Mouse (Mus musculus) urinary bladder, postnatal 14 days (tissue): ENCODE measurements around the gene Tnfsf15.

Source experiments
- DNase-seq: peaks from one replicate; pipeline ENCODE4 v3.0.0; 2021; ENCODE audit warnings: low spot score

Gene Tnfsf15

GRCm38 (mm10) chr4:63744693-63745171 lies at the start of gene Tnfsf15:
Gene Tnfsf15 (minus strand): TSS chr4:63745113.
- peak; percentile 65 for DNase-seq

DNA sequence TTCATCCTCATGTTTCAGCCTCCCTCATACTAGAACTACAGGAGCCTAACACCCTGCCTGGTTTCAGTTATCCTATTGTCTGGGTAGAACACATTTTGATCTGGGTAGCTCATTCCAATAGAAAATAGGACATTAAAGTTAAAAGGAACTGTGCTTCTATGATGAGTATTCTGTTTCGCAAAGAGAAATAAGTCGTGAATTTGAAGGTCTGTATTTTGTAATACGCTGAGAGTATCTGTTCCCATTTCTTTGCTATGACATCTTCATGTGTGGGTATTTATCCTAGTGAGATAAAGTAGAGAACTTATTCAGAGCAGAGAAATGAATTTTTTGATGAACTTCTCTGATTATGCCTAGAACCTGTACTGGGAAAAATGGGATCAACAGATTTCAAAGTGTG lies 47.4 kb upstream of the Tnfsf15 start:
- no peak for DNase-seq

GRCm38 (mm10) chr4:63785466-63785865 lies 40.6 kb upstream of the Tnfsf15 start:
- no peak for DNase-seq

- DNase-seq: no peak
Measured at GRCm38 (mm10) chr4:63783826-63784225, 38.9 kb upstream of the Tnfsf15 start.

GRCm38 (mm10) chr4:63782970-63783613 lies 38.2 kb upstream of the Tnfsf15 start:
- no peak for DNase-seq

DNA sequence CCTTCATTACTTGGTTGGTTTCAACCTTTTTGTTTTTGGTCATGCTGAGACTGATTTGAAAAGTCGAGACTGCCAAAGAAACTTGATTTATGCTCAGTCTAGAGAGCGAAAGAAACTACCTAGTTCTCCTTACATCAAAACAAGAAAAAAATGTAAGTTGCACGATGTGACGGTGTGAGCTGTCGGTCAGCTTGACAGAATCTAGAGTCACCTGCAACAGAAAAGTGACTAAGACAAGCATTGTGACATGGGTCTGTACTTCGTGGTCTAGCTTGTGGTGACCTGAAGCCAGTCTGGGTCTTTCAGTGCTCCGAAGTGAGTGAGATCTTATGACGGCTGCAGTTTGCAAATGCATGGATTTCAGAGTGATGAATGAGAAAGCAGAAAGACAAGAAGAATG lies 32.3 kb upstream of the Tnfsf15 start:
- no peak for DNase-seq

DNA sequence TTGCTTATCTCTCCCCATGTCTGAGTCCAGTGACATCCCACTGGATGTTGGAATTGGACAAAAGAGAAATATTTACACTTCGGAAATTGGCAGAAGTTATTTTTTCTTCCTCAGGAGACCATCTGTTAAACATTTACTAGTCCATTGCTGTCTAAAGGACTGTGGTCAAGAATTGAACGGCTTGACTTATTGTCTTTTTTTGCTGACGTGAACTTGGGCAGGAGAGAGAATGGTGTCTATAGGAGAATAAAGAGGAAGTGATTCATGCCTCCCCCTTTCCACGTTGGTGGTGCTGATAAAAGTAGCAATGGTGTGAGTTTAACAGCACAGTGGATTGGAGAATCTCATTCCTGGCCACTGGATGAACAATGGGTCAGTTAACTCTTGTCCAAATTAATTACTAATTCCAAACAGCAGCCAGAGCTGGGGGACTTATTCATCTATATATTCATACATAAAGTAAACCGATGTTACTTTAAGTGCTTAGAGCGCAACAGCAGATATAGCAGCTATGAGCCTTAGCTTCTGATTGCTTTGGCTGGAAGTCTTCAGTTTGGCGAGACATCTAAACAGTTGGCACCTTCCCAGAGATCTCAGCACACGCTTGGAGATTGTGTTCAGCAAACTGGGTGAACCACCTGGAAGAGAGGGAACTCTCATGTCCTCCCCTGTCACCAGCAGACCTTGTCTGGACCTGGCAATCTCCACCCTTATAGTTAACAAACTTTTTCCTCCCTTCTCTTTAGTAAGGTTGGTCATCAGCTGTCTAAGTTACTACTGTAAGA lies 28.6 kb upstream of the Tnfsf15 start:
- no peak for DNase-seq

GRCm38 (mm10) chr4:63772514-63772913 lies 27.6 kb upstream of the Tnfsf15 start:
- no peak for DNase-seq

GRCm38 (mm10) chr4:63771291-63771690 lies 26.4 kb upstream of the Tnfsf15 start:
- no peak for DNase-seq

DNA sequence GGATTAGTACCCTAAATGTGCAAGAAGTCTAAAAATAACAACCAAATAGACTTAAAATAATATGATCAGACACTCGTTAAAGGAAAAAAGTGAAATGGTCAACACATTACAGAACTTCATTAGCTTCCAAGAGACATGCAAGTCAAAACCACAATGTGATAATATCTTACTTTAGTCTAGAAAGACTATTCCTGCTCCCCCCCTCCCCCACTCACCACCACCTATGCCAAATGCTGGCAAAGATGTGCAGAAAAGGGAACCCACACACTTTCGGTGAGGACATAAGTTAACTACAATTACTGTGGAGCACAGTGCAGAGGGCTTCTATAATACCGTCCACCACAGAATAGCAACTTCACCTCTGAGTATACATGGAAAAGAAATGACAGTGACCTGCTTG lies 24.2 kb upstream of the Tnfsf15 start:
- DNase-seq: no peak

DNA sequence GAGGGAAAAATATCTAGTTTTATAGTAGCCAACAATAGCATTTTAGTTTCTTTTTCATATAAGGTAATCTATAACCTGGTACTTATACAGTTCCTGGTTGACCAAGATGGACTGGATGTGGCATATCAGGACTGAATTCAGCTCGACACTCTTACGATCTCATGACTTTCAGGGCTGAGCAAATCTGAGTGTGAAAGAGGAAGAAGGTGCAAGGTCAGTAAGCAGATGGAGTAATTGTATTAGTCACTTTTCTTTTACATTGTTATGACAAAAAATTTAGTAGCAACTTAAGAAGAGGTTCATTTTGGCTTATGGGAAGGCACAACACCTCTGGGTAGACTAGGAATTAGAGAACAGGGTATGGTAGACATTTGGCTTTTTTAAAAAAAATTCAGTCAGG lies 20.1 kb upstream of the Tnfsf15 start:
- DNase-seq: no peak

DNA sequence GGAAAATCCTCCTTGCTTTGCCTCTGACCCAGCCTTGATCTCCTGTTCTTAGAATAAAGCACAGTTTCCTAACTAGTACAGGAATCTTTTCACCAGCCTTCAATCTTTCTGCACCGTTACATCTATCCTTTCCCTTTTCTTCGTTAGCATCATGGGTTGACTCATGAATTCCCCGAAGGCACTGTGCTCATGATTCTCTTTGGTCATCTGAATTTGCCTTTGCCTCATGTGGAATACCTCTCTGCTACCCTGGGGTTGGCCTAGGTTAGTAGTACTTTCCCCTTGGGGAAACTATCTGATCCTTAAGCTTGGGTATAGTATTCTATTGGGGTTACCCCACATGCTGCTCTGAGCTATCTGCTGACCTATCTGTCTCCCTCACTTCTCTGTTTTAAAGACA lies 15.0 kb upstream of the Tnfsf15 start:
- DNase-seq: no peak

GRCm38 (mm10) chr4:63757527-63758154 lies 12.7 kb upstream of the Tnfsf15 start:
- no peak for DNase-seq

- no peak for DNase-seq
Measured at GRCm38 (mm10) chr4:63756072-63756471, 11.2 kb upstream of the Tnfsf15 start.

DNA sequence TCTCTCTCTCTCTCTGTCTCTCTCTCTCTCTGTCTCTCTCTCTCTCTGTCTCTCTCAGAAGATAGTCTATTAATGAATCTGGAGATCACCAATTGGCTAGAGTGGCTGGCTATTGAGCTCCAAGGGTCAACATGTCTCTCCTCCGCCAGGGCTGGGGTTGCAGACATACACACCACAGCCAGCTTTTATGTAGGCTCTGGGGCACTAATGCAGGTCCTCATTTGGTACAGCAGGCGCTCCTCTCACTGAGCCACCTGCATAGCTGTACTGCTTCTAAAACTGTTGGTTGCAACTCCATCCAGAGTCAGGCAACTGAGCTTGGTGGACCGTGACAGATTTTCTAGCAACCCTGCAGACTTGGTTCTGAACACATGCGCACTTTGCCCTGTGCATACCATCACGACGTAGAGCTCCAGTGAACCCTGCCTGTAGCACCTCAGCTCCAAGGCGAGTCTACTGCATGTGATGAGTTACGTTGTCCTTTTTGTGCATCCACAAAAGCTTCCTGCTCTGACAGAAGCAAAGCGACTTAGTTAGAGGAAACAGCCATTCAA lies 9.6 kb upstream of the Tnfsf15 start:
- no peak for DNase-seq

GRCm38 (mm10) chr4:63753855-63754254 lies 8.9 kb upstream of the Tnfsf15 start:
- DNase-seq: no peak

GRCm38 (mm10) chr4:63752687-63753523 lies 8.0 kb upstream of the Tnfsf15 start:
- DNase-seq: peak; percentile 56

GRCm38 (mm10) chr4:63748061-63748730 lies 3.3 kb upstream of the Tnfsf15 start:
- DNase-seq: no peak

DNA sequence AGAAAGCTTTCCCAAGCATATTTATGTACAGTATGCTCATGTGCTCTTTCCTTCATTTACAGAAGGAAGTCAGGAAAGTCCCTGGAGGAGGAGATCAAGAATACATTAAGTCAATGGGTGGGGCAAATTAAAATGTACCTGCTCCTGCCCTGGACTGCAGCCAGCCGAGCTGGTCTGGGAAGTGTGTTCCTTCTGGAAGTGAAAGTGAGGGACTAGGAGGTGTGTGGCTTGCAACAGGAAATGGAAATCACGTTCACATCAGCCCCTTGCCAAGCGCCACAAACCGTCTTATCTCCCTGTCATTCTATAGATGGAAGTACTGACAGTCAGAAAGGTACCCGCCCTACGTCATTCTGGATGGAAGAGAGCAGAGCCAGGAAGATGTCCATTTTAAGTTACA lies 358 bp upstream of the Tnfsf15 start:
- peak; percentile 36 for DNase-seq

- no peak for DNase-seq
Measured at GRCm38 (mm10) chr4:63743660-63744059, 1.3 kb downstream of the Tnfsf15 start.

GRCm38 (mm10) chr4:63742763-63743371 lies 2.0 kb downstream of the Tnfsf15 start:
- no peak for DNase-seq
